Mouse (Mus musculus): ENCODE data around the gene Cxcl3.

GRCm38 (mm10) chr5:90832145-90832767 is 46.4 kb downstream of the Cxcl3 start:
- TF ChIP-seq POLR2A (IDR thresholded peaks at IDR 0.05; ENCODE audit: low read depth, low read length) (no peak), CTCF (IDR thresholded peaks at IDR 0.05; ENCODE audit: extremely low read depth, insufficient read depth, insufficient read length, insufficient replicate concordance) (no peak)

Measured in spleen, adult 2 months (tissue).